Mouse (Mus musculus) lung, postnatal 0 days (tissue): ENCODE results near the gene Ascl4. TPM values are rescaled to one million over a fixed set of nuclear protein-coding genes. Genes with fewer than 3 reads are reported as not detected.

Experiments used
- ATAC-seq: fragments of 200-750 bp; cut with Nextera tagmentation; 2 replicates; pipeline ENCODE4 v1.8.0; 2017; ENCODE audit warnings: moderate library complexity
- DNase-seq: peaks from one replicate; pipeline ENCODE4 v3.0.0-alpha.2; 2016; ENCODE audit warnings: low spot score
- H3K27ac ChIP-seq: fragments of 300-500 bp; sonication (generic); 2 replicates; pipeline ENCODE4 v1.5.1; 2014; ENCODE audit warnings: antibody characterized with exemption, mild to moderate bottlenecking, low read length, mixed read lengths
- H3K27me3 ChIP-seq: fragments of 300-500 bp; sonication (generic); replicated peaks from 2 replicates; pipeline ENCODE4 v1.6.1; 2014; ENCODE audit warnings: low read length, mixed read lengths; ENCODE audit not compliant: insufficient read depth
- H3K36me3 ChIP-seq: fragments of 300-500 bp; sonication (generic); 2 replicates; pipeline ENCODE4 v1.6.1; 2014; ENCODE audit warnings: low read length, mixed read lengths; ENCODE audit not compliant: insufficient read depth
- H3K4me1 ChIP-seq: fragments of 300-500 bp; sonication (generic); 2 replicates; pipeline ENCODE4 v1.6.1; 2014; ENCODE audit warnings: antibody characterized with exemption, low read depth, low read length, mixed read lengths; ENCODE audit not compliant: insufficient read depth
- H3K4me2 ChIP-seq: fragments of 300-500 bp; sonication (generic); replicated peaks from 2 replicates; pipeline ENCODE4 v1.6.1; 2014; ENCODE audit warnings: low read depth, mild to moderate bottlenecking, low read length, moderate library complexity, mixed read lengths
- H3K4me3 ChIP-seq: fragments of 300-500 bp; sonication (generic); 2 replicates; pipeline ENCODE4 v1.5.1; 2014; ENCODE audit warnings: low read depth, low read length
- H3K9ac ChIP-seq: fragments of 300-500 bp; sonication (generic); replicated peaks from 2 replicates; pipeline ENCODE4 v1.6.1; 2014; ENCODE audit warnings: low read depth, mild to moderate bottlenecking
- H3K9me3 ChIP-seq: fragments of 300-500 bp; sonication (generic); 2 replicates; pipeline ENCODE4 v1.6.1; 2016; ENCODE audit warnings: low read length, mixed read lengths
- CTCF ChIP-seq: IDR thresholded peaks from 2 replicates; pipeline ENCODE4 v1.5.1; 2016; ENCODE audit warnings: antibody characterized with exemption, mild to moderate bottlenecking
- EP300 ChIP-seq: IDR thresholded peaks from 2 replicates; pipeline ENCODE4 v1.6.1; 2016; ENCODE audit warnings: antibody characterized with exemption, mild to moderate bottlenecking, control low read depth
- WGBS: fragments of 180-500 bp; shearing (Covaris S2); extraction: QIAGEN DNeasy Blood & Tissue Kit; methylation state at CpG from one replicate; pipeline ENCODE4 v1.1.7; 2014; 5-methylcytosine and 5-hydroxymethylcytosine counted together
- polyA plus RNA-seq: library from polyadenylated mRNA; unstranded; fragments of >200 nt; fragmentation: Nextera tagmentation; extraction: Ambion mirVana; gene quantifications from 2 replicates; pipeline ENCODE4 v1.2.1, GENCODE M21; 2015

Gene Ascl4
- polyA plus RNA-seq, 1 experiment from 2014 or later = 0.27 TPM

- DNase-seq (no peak), ATAC-seq (no peak)
- 78% methylated on average over 4 of the region's 4 CpGs for WGBS
- Histone ChIP-seq H3K4me3 (no peak overlapping the region), H3K9ac (no peak overlapping the region), H3K4me1 (no peaks in the 10 kb centered on the region), H3K27ac (no peak overlapping the region), H3K9me3 (no peaks in the 10 kb centered on the region), H3K27me3 (no peaks in the 10 kb centered on the region), H3K4me2 (no peak overlapping the region), H3K36me3 (no peaks in the 10 kb centered on the region)
- no peak for TF ChIP-seq CTCF
- no peak for TF ChIP-seq EP300
These were observed 64.9 kb downstream of the Ascl4 start for GRCm38 (mm10) chr10:85992412-85992811.

GRCm38 (mm10) chr10:85993836-85994235 lies 66.4 kb downstream of the Ascl4 start:
- WGBS = 78% methylated on average over 9 of the region's 9 CpGs
- Histone ChIP-seq H3K36me3 (no peaks in the 10 kb centered on the region), H3K9me3 (no peaks in the 10 kb centered on the region), H3K27ac (no peak overlapping the region), H3K4me2 (no peak overlapping the region), H3K9ac (no peak overlapping the region), H3K4me1 (no peaks in the 10 kb centered on the region), H3K4me3 (no peak overlapping the region), H3K27me3 (no peaks in the 10 kb centered on the region)
- no peak for TF ChIP-seq CTCF
- TF ChIP-seq EP300 = no peak
- DNase-seq (no peak), ATAC-seq (no peak)

GRCm38 (mm10) chr10:85994543-85995104 lies 67.1 kb downstream of the Ascl4 start:
- no peak overlapping the region for H3K4me3 ChIP-seq
- no peaks in the 10 kb centered on the region for H3K4me1 ChIP-seq
- ATAC-seq (no peak), DNase-seq (no peak)
- no peak overlapping the region for H3K27ac ChIP-seq
- no peak overlapping the region for H3K9ac ChIP-seq
- no peaks in the 10 kb centered on the region for H3K36me3 ChIP-seq
- 45% methylated on average over 5 of the region's 5 CpGs for WGBS
- H3K4me2 ChIP-seq = no peak overlapping the region
- TF ChIP-seq EP300 (no peak), CTCF (no peak)
- H3K9me3 ChIP-seq = no peaks in the 10 kb centered on the region
- H3K27me3 ChIP-seq = no peaks in the 10 kb centered on the region

Other genes with a start within 250 kb of the Ascl4 start
- 34.0 and 37.0 TPM in 2 replicates for gene Pwp1, start 98.2 kb upstream of the Ascl4 start, polyA plus RNA-seq
- gene Prdm4, start 10.5 kb upstream of the Ascl4 start, polyA plus RNA-seq = 6.5 and 6.7 TPM in 2 replicates
- gene Rtcb, start 30.1 kb downstream of the Ascl4 start, polyA plus RNA-seq = 99.9 and 100 TPM in 2 replicates
- gene Bpifc, start 84.2 kb downstream of the Ascl4 start, polyA plus RNA-seq = 0.14 and 0.15 TPM in 2 replicates
- gene Fbxo7, start 94.3 kb downstream of the Ascl4 start, polyA plus RNA-seq = 20.2 and 22.3 TPM in 2 replicates